Mouse (Mus musculus): ENCODE data around the gene Sgo2a.

- TF ChIP-seq CTCF (IDR thresholded peaks at IDR 0.05; ENCODE audit: low read depth) (no peak), EP300 (IDR thresholded peaks at IDR 0.05; ENCODE audit: low read depth) (no peak)
Measured at GRCm38 (mm10) chr1:57949716-57950115, 46.1 kb upstream of the Sgo2a start.
